Mouse (Mus musculus): Measurements from ENCODE around the gene Nrsn1. TPM values are rescaled to one million over a fixed set of nuclear protein-coding genes. Genes with fewer than 3 reads are reported as not detected.
"Not testable (repeated sequence)": the region's sequence is repeated elsewhere in the genome, so short reads cannot be mapped to it uniquely, and the experiment has no call there.

Nrsn1 gene
- polyA plus RNA-seq (2014; fragmentation: Nextera tagmentation; extraction: Ambion mirVana), result 6.1 and 7.5 TPM in 2 replicates

DNA sequence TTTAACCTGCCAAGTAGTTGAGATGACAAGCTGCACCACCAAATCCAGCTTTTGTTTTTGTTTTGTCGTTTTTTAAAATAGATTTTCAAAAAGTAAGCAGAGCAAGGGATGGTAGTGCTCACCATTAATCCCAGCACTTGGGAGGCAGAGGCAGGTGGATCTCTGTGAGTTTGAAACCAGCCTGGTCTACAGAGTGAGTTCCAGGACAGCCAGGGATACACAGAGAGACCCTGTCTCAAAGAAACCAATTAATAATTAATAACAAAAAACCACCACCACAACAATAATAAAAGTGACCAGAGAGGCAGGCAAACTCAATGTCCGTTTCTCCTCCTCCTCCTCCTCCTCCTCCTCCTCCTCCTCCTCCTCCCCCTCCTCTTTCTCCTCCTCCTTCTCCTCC is at the start of gene Nrsn1:
Gene Nrsn1 (minus strand): TSS at position 101 of the 400 bp plus-strand sequence.
- Histone ChIP-seq H3K9ac (ENCODE audit: low read length) (peak within 1 kb of the TSS; percentile 37; the same call in 1 of the 2 replicates), H3K4me2 (ENCODE audit: low read depth, low read length, severe bottlenecking) (peak within 1 kb of the TSS; percentile 63), H3K4me3 (ENCODE audit: low read depth, low read length) (peak within 1 kb of the TSS; percentile 34)
- H3K36me3 ChIP-seq (ENCODE audit: control insufficient read depth, insufficient read depth, low read length); H3K27me3 ChIP-seq (ENCODE audit: control insufficient read depth, insufficient read depth, low read length); H3K4me1 ChIP-seq (replicated peaks; ENCODE audit: control insufficient read depth, insufficient read depth, low read length); ATAC-seq (replicated peaks; ENCODE audit: low FRiP score); DNase-seq (ENCODE audit: low spot score); H3K9me3 ChIP-seq (ENCODE audit: control insufficient read depth, low read length); H3K27ac ChIP-seq (ENCODE audit: low read depth, low read length): not testable (repeated sequence)
- WGBS, result 71% methylated on average over 2 of the region's 2 CpGs

GRCm38 (mm10) chr13:25312059-25312458 is 41.8 kb upstream of the Nrsn1 start:
- H3K9ac ChIP-seq (ENCODE audit: low read length), result no peak overlapping the region
- no peak for ATAC-seq (replicated peaks; ENCODE audit: low FRiP score)
- H3K27me3 ChIP-seq (ENCODE audit: control insufficient read depth, insufficient read depth, low read length), result no peaks in the 10 kb centered on the region
- no peak overlapping the region for H3K27ac ChIP-seq (ENCODE audit: low read depth, low read length)
- no peaks in the 10 kb centered on the region for H3K36me3 ChIP-seq (ENCODE audit: control insufficient read depth, insufficient read depth, low read length)
- H3K9me3 ChIP-seq (ENCODE audit: control insufficient read depth, low read length), result no peaks in the 10 kb centered on the region
- no peak overlapping the region for H3K4me2 ChIP-seq (ENCODE audit: low read depth, low read length, severe bottlenecking)
- no peak overlapping the region for H3K4me3 ChIP-seq (ENCODE audit: low read depth, low read length)
- DNase-seq (ENCODE audit: low spot score), result no peak
- 95% methylated on average over 2 of the region's 2 CpGs for WGBS
- no peaks in the 10 kb centered on the region for H3K4me1 ChIP-seq (replicated peaks; ENCODE audit: control insufficient read depth, insufficient read depth, low read length)

DNA sequence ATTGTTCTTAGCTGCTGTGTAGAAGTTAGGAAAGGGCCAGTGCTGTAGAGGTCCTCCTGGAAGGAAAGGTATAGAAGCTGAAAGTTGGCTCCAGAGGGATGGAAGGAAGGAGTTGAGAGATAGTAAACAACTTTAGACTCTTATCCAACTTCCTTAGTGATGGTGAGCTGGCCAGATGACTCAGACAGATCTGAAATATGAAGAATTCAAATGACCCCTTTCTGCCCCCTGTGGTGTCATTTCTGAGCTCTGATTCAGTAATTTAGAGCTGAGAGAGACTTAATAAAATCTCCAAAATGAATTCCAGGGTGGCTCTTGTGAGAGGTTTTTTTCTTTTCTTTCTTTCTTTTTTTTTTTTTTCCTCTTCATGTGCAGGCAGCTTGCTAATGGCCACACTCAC is 39.8 kb upstream of the Nrsn1 start:
- Histone ChIP-seq H3K4me2 (ENCODE audit: low read depth, low read length, severe bottlenecking) (no peak overlapping the region), H3K27ac (ENCODE audit: low read depth, low read length) (no peak overlapping the region), H3K4me3 (ENCODE audit: low read depth, low read length) (no peak overlapping the region), H3K36me3 (ENCODE audit: control insufficient read depth, insufficient read depth, low read length) (no peaks in the 10 kb centered on the region), H3K27me3 (ENCODE audit: control insufficient read depth, insufficient read depth, low read length) (no peaks in the 10 kb centered on the region), H3K4me1 (replicated peaks; ENCODE audit: control insufficient read depth, insufficient read depth, low read length) (no peaks in the 10 kb centered on the region), H3K9ac (ENCODE audit: low read length) (no peak overlapping the region), H3K9me3 (ENCODE audit: control insufficient read depth, low read length) (no peaks in the 10 kb centered on the region)
- no peak for ATAC-seq (replicated peaks; ENCODE audit: low FRiP score)
- no peak for DNase-seq (ENCODE audit: low spot score)

- ATAC-seq (replicated peaks; ENCODE audit: low FRiP score) (no peak), DNase-seq (ENCODE audit: low spot score) (no peak)
- no peaks in the 10 kb centered on the region for H3K9me3 ChIP-seq (ENCODE audit: control insufficient read depth, low read length)
- WGBS, result 87% methylated on average over 1 of the region's 1 CpGs
- no peaks in the 10 kb centered on the region for H3K36me3 ChIP-seq (ENCODE audit: control insufficient read depth, insufficient read depth, low read length)
- no peak overlapping the region for H3K4me3 ChIP-seq (ENCODE audit: low read depth, low read length)
- no peak overlapping the region for H3K9ac ChIP-seq (ENCODE audit: low read length)
- no peaks in the 10 kb centered on the region for H3K4me1 ChIP-seq (replicated peaks; ENCODE audit: control insufficient read depth, insufficient read depth, low read length)
- no peaks in the 10 kb centered on the region for H3K27me3 ChIP-seq (ENCODE audit: control insufficient read depth, insufficient read depth, low read length)
- no peak overlapping the region for H3K4me2 ChIP-seq (ENCODE audit: low read depth, low read length, severe bottlenecking)
- H3K27ac ChIP-seq (ENCODE audit: low read depth, low read length), result no peak overlapping the region
Measured at GRCm38 (mm10) chr13:25288736-25289135, 18.4 kb upstream of the Nrsn1 start.

- Histone ChIP-seq H3K4me2 (ENCODE audit: low read depth, low read length, severe bottlenecking) (no peak overlapping the region), H3K9ac (ENCODE audit: low read length) (no peak overlapping the region), H3K4me3 (ENCODE audit: low read depth, low read length) (no peak overlapping the region), H3K9me3 (ENCODE audit: control insufficient read depth, low read length) (no peaks in the 10 kb centered on the region), H3K27ac (ENCODE audit: low read depth, low read length) (no peak overlapping the region), H3K36me3 (ENCODE audit: control insufficient read depth, insufficient read depth, low read length) (no peaks in the 10 kb centered on the region), H3K27me3 (ENCODE audit: control insufficient read depth, insufficient read depth, low read length) (no peaks in the 10 kb centered on the region), H3K4me1 (replicated peaks; ENCODE audit: control insufficient read depth, insufficient read depth, low read length) (no peaks in the 10 kb centered on the region)
- ATAC-seq (replicated peaks; ENCODE audit: low FRiP score) (no peak), DNase-seq (ENCODE audit: low spot score) (no peak)
- WGBS, result 55% methylated on average over 5 of the region's 5 CpGs
Measured at GRCm38 (mm10) chr13:25274934-25275565, 4.7 kb upstream of the Nrsn1 start.

GRCm38 (mm10) chr13:25272189-25272588 is 1.9 kb upstream of the Nrsn1 start:
- H3K36me3 ChIP-seq (ENCODE audit: control insufficient read depth, insufficient read depth, low read length), result no peaks in the 10 kb centered on the region
- H3K27ac ChIP-seq (ENCODE audit: low read depth, low read length), result no peak overlapping the region
- DNase-seq (ENCODE audit: low spot score) (no peak), ATAC-seq (replicated peaks; ENCODE audit: low FRiP score) (no peak)
- no peaks in the 10 kb centered on the region for H3K27me3 ChIP-seq (ENCODE audit: control insufficient read depth, insufficient read depth, low read length)
- H3K4me2 ChIP-seq (ENCODE audit: low read depth, low read length, severe bottlenecking), result no peak overlapping the region
- no peaks in the 10 kb centered on the region for H3K9me3 ChIP-seq (ENCODE audit: control insufficient read depth, low read length)
- 85% methylated on average over 4 of the region's 4 CpGs for WGBS
- no peak overlapping the region for H3K9ac ChIP-seq (ENCODE audit: low read length)
- H3K4me1 ChIP-seq (replicated peaks; ENCODE audit: control insufficient read depth, insufficient read depth, low read length), result 0 out of 2 replicates have a peak, but pooled peaks cover 2% of the 10 kb centered on the region
- no peak overlapping the region for H3K4me3 ChIP-seq (ENCODE audit: low read depth, low read length)

DNA sequence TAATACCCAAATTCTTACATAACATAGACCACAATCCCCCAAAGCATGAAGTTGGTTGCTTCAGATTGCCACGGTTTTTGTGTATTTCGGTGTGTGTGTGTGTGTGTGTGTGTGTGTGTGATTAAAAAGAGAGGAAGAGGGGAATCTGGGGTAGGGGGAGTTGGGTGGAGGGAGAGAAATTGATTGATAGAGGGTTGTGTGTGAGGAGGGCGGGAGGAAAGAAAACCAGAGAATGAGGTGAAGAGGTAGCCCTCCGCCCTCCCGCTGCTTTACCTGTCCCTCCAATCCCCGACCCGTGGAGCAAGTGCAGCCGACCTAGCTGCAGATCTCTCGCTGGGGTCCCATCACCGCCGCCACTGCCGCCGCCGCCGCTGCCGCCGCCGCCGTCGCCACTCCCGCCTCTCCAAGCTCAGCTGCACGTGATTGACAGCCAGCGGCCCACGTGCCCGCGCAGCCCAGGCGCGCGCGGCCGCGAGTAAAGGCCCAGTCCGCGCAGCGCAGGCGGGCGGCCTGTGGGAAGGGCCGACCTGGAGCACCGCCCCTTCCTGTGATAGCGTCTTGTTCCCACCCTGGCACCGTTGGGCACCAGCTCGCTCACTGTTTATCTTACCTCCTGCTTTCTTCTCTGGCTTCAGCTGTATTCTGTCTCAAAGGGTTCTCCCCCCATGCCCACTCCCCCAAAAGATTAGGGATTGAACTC is 583 bp downstream of the Nrsn1 start:
- no peaks in the 10 kb centered on the region for H3K36me3 ChIP-seq (ENCODE audit: control insufficient read depth, insufficient read depth, low read length)
- H3K27me3 ChIP-seq (ENCODE audit: control insufficient read depth, insufficient read depth, low read length), result no peaks in the 10 kb centered on the region
- 0 out of 2 replicates have a peak, but pooled peaks cover 2% of the 10 kb centered on the region for H3K4me1 ChIP-seq (replicated peaks; ENCODE audit: control insufficient read depth, insufficient read depth, low read length)
- peak overlapping the region; percentile 63 for H3K4me2 ChIP-seq (ENCODE audit: low read depth, low read length, severe bottlenecking)
- no peak overlapping the region for H3K27ac ChIP-seq (ENCODE audit: low read depth, low read length)
- H3K9ac ChIP-seq (ENCODE audit: low read length), result peak overlapping the region; percentile 37; the same call in 1 of the 2 replicates
- DNase-seq (ENCODE audit: low spot score) (peak; percentile 90), ATAC-seq (replicated peaks; ENCODE audit: low FRiP score) (peak; percentile 99)
- 2% methylated on average over 36 of the region's 42 CpGs for WGBS
- H3K9me3 ChIP-seq (ENCODE audit: control insufficient read depth, low read length), result no peaks in the 10 kb centered on the region
- H3K4me3 ChIP-seq (ENCODE audit: low read depth, low read length), result peak overlapping the region; percentile 34

DNA sequence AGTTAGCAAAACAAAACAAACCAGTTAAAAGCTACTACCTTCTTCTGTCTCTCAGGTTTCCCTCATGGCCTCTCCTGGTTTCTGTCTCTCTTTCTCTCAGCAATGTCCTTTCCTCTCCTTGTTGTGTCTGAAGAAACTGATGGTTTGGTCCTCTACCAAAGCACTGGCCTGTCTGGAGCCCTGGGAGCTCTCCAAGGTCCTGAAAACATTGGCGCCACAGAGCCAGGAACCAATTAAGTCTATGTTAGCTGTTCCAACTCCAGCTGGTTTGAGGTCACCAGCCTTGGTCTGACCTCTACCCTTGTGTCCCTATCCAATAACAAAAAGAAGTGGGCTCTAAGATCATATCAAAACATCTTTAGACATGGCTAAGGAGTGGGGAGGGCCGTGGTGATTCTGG is 1.3 kb downstream of the Nrsn1 start:
- no peaks in the 10 kb centered on the region for H3K9me3 ChIP-seq (ENCODE audit: control insufficient read depth, low read length)
- peak overlapping the region; percentile 63; the same call in 1 of the 2 replicates for H3K4me2 ChIP-seq (ENCODE audit: low read depth, low read length, severe bottlenecking)
- peak overlapping the region; percentile 34; the same call in 1 of the 2 replicates for H3K4me3 ChIP-seq (ENCODE audit: low read depth, low read length)
- H3K9ac ChIP-seq (ENCODE audit: low read length), result no peak overlapping the region
- 15% methylated on average over 2 of the region's 2 CpGs for WGBS
- no peaks in the 10 kb centered on the region for H3K27me3 ChIP-seq (ENCODE audit: control insufficient read depth, insufficient read depth, low read length)
- H3K4me1 ChIP-seq (replicated peaks; ENCODE audit: control insufficient read depth, insufficient read depth, low read length), result 0 out of 2 replicates have a peak, but pooled peaks cover 2% of the 10 kb centered on the region
- ATAC-seq (replicated peaks; ENCODE audit: low FRiP score), result no peak
- no peaks in the 10 kb centered on the region for H3K36me3 ChIP-seq (ENCODE audit: control insufficient read depth, insufficient read depth, low read length)
- DNase-seq (ENCODE audit: low spot score), result peak; percentile 87
- H3K27ac ChIP-seq (ENCODE audit: low read depth, low read length), result no peak overlapping the region
